Mouse (Mus musculus): ENCODE measurements around the gene Zar1. TPM values are rescaled to one million over a fixed set of nuclear protein-coding genes. Genes with fewer than 3 reads are reported as not detected.
"Not testable (repeated sequence)": the region's sequence is repeated elsewhere in the genome, so short reads cannot be mapped to it uniquely, and the experiment has no call there.

Zar1 gene
- polyA plus RNA-seq, 1 experiment from 2014 or later, result 3.5 TPM

DNA sequence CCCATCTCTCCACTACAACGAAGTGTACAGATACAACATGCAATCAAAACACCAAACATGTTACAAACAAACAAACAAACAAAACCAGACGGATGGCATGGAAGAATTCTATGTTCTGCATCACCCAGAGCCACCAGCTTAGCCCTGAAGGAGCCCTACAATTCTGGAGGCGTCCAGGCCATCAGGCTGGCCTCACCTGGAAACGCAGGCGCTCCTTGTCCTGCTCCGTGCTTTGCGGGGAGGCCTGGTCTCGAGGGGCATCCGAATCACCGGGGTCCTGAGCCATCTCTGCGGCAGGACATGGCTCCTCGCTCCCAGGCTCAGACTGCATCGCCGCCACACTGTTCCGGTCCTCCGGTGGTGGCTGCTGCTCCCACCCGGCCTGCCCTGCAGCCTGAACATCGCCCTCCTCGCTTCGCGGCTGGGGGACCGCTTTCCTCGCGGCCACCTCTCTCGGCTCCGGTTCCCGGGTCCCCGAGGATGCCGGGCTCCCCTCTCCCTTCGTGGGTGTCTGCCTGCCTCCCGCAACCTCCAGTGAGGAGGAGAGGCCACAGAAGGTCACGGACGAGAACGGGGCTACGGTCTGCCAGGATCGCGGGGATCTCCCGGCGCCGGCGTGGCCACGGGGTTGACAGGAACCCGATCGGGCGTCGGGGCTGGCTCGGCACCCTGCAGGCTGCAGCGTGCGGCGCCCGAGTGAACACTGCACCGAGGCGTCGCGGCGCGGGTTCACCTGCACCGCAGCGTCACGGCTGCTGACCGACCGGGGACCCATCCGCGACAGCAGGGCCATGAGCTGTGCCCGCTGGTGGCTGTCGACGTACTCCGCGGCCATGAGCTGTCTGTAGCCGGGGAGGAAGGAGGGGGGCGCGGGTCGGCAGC lies 725 bp downstream of the Zar1 start:
- peak; percentile 43 for DNase-seq
- WGBS, result 4% methylated on average over 58 of the region's 73 CpGs
- Histone ChIP-seq H3K4me3 (replicated peaks; ENCODE audit: low read depth, low read length) (peak overlapping the region; percentile 39), H3K4me2 (ENCODE audit: low read length) (peak overlapping the region; percentile 66), H3K9ac (replicated peaks; ENCODE audit: low read length) (peak overlapping the region; percentile 54)
- H3K27ac ChIP-seq (replicated peaks; ENCODE audit: low read depth, low read length); H3K9me3 ChIP-seq (ENCODE audit: control insufficient read depth, low read length); H3K36me3 ChIP-seq (ENCODE audit: control insufficient read depth, insufficient read depth, low read length); H3K27me3 ChIP-seq (ENCODE audit: control insufficient read depth, insufficient read depth, low read length); H3K4me1 ChIP-seq (ENCODE audit: control insufficient read depth, insufficient read depth, low read length): not testable (repeated sequence)
- ATAC-seq (ENCODE audit: low FRiP score, low TSS enrichment), result peak; percentile 77

DNA sequence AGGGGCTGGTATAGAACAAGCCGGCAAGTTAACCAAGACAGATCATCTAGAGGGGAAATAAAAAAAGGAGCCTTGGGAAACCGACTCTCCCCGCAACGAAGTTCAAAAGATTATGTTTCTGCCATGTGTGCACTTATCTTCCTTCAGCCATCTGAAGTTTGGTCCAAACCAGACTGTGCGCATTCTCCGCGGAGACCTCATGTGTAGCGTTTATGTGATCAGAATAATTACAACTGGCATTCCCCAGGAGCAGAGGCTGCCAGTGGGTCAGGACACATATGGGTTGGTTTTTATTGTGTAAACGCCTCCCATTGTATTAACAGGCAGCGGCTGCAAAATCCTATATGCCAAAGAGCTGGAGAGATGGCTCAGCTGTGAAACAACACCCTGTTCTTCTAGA lies 1.5 kb downstream of the Zar1 start:
- not testable (repeated sequence) for H3K36me3 ChIP-seq (ENCODE audit: control insufficient read depth, insufficient read depth, low read length); H3K27me3 ChIP-seq (ENCODE audit: control insufficient read depth, insufficient read depth, low read length); ATAC-seq (ENCODE audit: low FRiP score, low TSS enrichment); H3K9me3 ChIP-seq (ENCODE audit: control insufficient read depth, low read length); H3K4me1 ChIP-seq (ENCODE audit: control insufficient read depth, insufficient read depth, low read length); H3K27ac ChIP-seq (replicated peaks; ENCODE audit: low read depth, low read length); H3K9ac ChIP-seq (replicated peaks; ENCODE audit: low read length); H3K4me3 ChIP-seq (replicated peaks; ENCODE audit: low read depth, low read length)
- DNase-seq, result peak; percentile 49
- 17% methylated on average over 10 of the region's 10 CpGs for WGBS
- peak overlapping the region; percentile 66 for H3K4me2 ChIP-seq (ENCODE audit: low read length)

DNA sequence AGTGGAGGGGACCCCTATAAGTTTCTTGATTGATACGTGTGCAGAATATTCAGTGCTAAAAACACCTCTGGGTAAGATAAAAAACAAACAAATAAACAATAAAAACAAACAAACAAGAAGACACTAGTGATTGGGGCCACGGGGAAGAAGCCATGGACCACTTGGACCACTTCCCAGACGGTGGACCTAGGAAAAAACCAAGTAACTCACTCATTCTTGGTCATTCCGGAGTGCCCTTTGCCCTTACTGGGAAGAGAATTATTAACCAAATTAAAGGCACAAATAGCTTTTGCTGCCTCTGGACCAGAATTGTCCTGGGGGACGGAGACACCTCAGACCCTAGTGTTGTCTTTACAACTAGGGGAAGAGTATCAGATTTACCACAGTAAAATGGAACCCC lies 15.4 kb downstream of the Zar1 start:
- Histone ChIP-seq H3K9ac (replicated peaks; ENCODE audit: low read length) (no peak overlapping the region), H3K4me3 (replicated peaks; ENCODE audit: low read depth, low read length) (no peak overlapping the region), H3K36me3 (ENCODE audit: control insufficient read depth, insufficient read depth, low read length) (no peaks in the 10 kb centered on the region), H3K27me3 (ENCODE audit: control insufficient read depth, insufficient read depth, low read length) (no peaks in the 10 kb centered on the region), H3K4me2 (ENCODE audit: low read length) (no peak overlapping the region), H3K9me3 (ENCODE audit: control insufficient read depth, low read length) (0 out of 2 replicates have a peak, but pooled peaks cover 10% of the 10 kb centered on the region), H3K4me1 (ENCODE audit: control insufficient read depth, insufficient read depth, low read length) (no peaks in the 10 kb centered on the region), H3K27ac (replicated peaks; ENCODE audit: low read depth, low read length) (no peak overlapping the region)
- DNase-seq (no peak), ATAC-seq (ENCODE audit: low FRiP score, low TSS enrichment) (no peak)
- 92% methylated on average over 5 of the region's 5 CpGs for WGBS

DNA sequence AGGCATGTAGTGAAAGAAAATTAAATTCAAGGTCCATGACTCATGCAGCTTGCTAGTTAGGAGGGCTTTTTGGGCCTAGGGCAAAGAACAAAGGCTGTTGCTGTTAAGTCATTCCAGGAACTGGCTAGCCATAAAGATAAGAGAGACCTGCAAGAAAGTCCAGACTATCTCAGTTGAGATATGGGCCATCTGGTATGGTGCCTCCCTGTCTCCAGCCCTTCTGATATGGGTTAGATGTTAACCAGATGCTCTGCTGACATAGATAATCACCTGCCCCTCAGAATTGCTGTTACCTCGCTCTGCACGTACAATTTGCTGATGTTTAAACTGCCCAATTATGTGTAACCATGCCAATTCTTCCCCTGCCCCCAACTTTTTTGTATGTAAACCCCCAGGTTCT lies 17.9 kb downstream of the Zar1 start:
- 99% methylated on average over 2 of the region's 2 CpGs for WGBS
- H3K27ac ChIP-seq (replicated peaks; ENCODE audit: low read depth, low read length), result not testable (repeated sequence)

DNA sequence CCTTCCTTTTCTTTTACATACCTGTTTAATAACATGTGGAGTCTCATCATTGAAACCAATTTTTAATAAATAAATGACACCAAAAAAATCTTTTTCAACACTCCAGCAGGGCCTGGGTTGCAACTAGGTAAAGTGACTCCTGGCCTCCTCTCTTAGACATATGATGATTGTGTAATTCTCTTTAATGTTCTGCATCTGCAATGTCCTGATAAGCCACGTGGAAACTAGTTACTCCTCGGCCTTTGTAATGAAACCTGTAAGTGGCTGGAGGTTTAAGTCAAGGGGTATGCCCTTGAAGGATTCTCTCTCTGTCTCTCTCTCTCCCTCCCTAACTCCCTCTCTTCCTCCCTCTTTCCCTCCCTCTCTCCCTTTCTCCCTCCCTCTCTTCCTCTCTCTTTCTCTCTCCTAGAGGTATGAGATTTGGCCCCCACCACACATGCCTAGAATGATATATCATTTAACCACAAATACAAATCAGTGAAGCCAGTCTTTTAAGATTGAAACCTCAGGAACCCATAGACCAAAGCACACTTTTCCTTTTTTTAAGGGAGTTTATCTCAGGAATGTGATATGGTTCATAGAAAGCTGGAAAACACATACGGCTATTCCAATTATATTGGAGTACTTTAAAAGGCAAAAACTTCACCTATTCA lies 20.0 kb downstream of the Zar1 start:
- no peaks in the 10 kb centered on the region for H3K9me3 ChIP-seq (ENCODE audit: control insufficient read depth, low read length)
- no peak overlapping the region for H3K4me2 ChIP-seq (ENCODE audit: low read length)
- no peaks in the 10 kb centered on the region for H3K27me3 ChIP-seq (ENCODE audit: control insufficient read depth, insufficient read depth, low read length)
- no peak overlapping the region for H3K4me3 ChIP-seq (replicated peaks; ENCODE audit: low read depth, low read length)
- ATAC-seq (ENCODE audit: low FRiP score, low TSS enrichment), result no peak
- no peak overlapping the region for H3K9ac ChIP-seq (replicated peaks; ENCODE audit: low read length)
- 0 out of 2 replicates have a peak, but pooled peaks cover 1% of the 10 kb centered on the region for H3K36me3 ChIP-seq (ENCODE audit: control insufficient read depth, insufficient read depth, low read length)
- peaks cover 13% of the 10 kb centered on the region for H3K4me1 ChIP-seq (ENCODE audit: control insufficient read depth, insufficient read depth, low read length)
- WGBS, result 82% methylated on average over 3 of the region's 3 CpGs
- H3K27ac ChIP-seq (replicated peaks; ENCODE audit: low read depth, low read length), result no peak overlapping the region
- no peak for DNase-seq

More for the DNA sequence above, 17.9 kb downstream of the Zar1 start:
- H3K9ac ChIP-seq (replicated peaks; ENCODE audit: low read length); DNase-seq; H3K4me1 ChIP-seq (ENCODE audit: control insufficient read depth, insufficient read depth, low read length); H3K4me2 ChIP-seq (ENCODE audit: low read length); H3K36me3 ChIP-seq (ENCODE audit: control insufficient read depth, insufficient read depth, low read length); H3K4me3 ChIP-seq (replicated peaks; ENCODE audit: low read depth, low read length); ATAC-seq (ENCODE audit: low FRiP score, low TSS enrichment); H3K27me3 ChIP-seq (ENCODE audit: control insufficient read depth, insufficient read depth, low read length); H3K9me3 ChIP-seq (ENCODE audit: control insufficient read depth, low read length): not testable (repeated sequence)

DNA sequence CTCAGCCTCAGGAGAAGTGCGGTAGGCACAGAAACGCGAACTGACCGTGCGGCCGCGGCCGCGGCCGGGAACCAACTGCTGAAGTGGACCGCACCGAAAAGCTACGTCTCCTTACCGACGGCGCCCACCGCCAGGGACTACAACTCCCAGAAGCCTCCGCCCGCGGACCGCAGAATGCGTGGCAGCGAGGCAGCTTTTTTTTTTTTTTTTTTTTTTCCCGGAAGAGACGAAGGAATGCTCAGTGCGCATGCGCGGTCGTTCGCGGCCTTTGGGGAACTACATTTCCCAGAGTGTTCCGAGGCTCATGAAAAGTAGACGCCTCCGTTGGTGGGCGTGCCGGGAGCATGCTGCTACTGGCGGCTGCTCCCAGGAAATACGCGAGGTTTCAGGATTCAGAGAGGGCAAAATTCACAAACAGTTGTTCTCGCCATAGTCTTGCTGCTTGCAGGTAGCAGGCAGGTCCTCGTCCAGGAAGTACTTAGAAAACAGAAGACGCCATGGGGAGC lies 21.5 kb downstream of the Zar1 start, which contains the start of gene Nfxl1:
Gene Nfxl1 (minus strand): TSS at position 141 of the 506 bp plus-strand sequence.
- DNase-seq (peak; percentile 100), ATAC-seq (ENCODE audit: low FRiP score, low TSS enrichment) (peak; percentile 94)
- peaks cover 13% of the 10 kb centered on the region for H3K4me1 ChIP-seq (ENCODE audit: control insufficient read depth, insufficient read depth, low read length)
- H3K4me3 ChIP-seq (replicated peaks; ENCODE audit: low read depth, low read length), result peak within 1 kb of the TSS; percentile 86
- H3K36me3 ChIP-seq (ENCODE audit: control insufficient read depth, insufficient read depth, low read length), result peaks cover 10% of the 10 kb centered on the region
- H3K9me3 ChIP-seq (ENCODE audit: control insufficient read depth, low read length), result no peaks in the 10 kb centered on the region
- H3K4me2 ChIP-seq (ENCODE audit: low read length), result peak within 1 kb of the TSS; percentile 81
- no peaks in the 10 kb centered on the region for H3K27me3 ChIP-seq (ENCODE audit: control insufficient read depth, insufficient read depth, low read length)
- H3K9ac ChIP-seq (replicated peaks; ENCODE audit: low read length), result peak within 1 kb of the TSS; percentile 94
- under 1% methylated on average over 42 of the region's 42 CpGs for WGBS
- peak within 1 kb of the TSS; percentile 75 for H3K27ac ChIP-seq (replicated peaks; ENCODE audit: low read depth, low read length)

DNA sequence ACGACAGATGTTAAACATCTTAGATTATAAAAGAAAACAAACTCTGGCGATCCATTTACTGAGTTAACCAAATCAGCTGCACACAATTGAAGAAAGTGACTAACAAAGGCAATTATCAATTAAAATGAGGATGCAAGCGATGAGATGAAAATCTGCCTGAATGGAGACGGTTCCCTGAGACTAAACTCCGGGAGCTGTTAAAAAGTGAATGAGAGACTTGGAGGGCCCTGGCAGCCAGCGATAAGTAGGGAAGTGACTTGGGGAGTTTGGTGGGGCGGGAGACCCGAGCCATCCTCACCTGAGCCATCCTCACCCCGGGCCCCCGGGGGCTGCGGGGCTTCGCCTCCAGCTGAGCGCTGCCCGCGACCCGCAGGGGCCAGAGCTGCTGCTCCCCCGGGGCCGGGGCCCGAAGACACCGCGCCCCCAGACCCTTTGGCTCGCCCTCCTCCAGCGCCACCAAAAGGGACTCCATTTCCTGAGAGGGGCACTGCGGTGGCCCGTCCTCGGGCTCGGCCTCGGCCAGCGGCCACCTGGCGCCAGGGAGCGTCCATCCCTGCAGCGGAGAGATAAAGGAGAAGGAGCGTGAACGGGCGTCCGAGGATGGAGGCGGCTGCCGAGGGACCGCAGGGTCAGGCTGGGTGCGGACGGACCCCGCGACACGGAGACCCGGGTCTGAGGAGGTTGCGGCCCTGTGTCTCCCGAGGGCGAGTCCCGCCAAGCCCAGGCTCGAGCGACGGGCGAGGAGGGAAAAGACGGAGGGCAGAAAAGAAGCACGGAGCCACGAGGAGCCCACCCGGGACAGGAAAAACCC lies 22.1 kb downstream of the Zar1 start:
- Histone ChIP-seq H3K4me1 (ENCODE audit: control insufficient read depth, insufficient read depth, low read length) (peaks cover 13% of the 10 kb centered on the region), H3K4me3 (replicated peaks; ENCODE audit: low read depth, low read length) (peak overlapping the region; percentile 86), H3K27me3 (ENCODE audit: control insufficient read depth, insufficient read depth, low read length) (no peaks in the 10 kb centered on the region), H3K27ac (replicated peaks; ENCODE audit: low read depth, low read length) (peak overlapping the region; percentile 75), H3K9me3 (ENCODE audit: control insufficient read depth, low read length) (no peaks in the 10 kb centered on the region), H3K9ac (replicated peaks; ENCODE audit: low read length) (peak overlapping the region; percentile 94), H3K36me3 (ENCODE audit: control insufficient read depth, insufficient read depth, low read length) (peaks cover 12% of the 10 kb centered on the region), H3K4me2 (ENCODE audit: low read length) (peak overlapping the region; percentile 81)
- ATAC-seq (ENCODE audit: low FRiP score, low TSS enrichment), result peak; percentile 87
- peak; percentile 46 for DNase-seq
- under 1% methylated on average over 52 of the region's 57 CpGs for WGBS

DNA sequence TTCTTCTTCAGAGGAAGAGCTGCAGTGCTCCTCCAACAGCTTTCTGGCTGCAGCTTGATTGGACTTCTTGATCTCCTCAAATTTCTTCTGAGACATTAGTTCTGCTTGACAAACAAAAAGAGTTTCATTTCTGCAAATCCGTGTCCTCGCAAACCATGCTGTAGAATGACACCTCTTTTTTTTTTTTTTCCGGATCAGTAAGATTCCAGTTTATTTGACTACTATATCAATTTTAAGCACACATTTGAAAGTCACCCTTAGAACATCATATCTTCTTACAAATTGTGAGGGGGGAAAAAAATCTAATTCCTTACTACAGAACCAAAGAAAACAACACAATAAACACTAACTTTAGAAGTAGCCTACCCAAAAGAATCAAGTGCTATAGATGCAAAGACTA lies 24.8 kb downstream of the Zar1 start:
- Histone ChIP-seq H3K27me3 (ENCODE audit: control insufficient read depth, insufficient read depth, low read length) (no peaks in the 10 kb centered on the region), H3K4me2 (ENCODE audit: low read length) (no peak overlapping the region), H3K9ac (replicated peaks; ENCODE audit: low read length) (no peak overlapping the region), H3K36me3 (ENCODE audit: control insufficient read depth, insufficient read depth, low read length) (peaks cover 20% of the 10 kb centered on the region), H3K9me3 (ENCODE audit: control insufficient read depth, low read length) (no peaks in the 10 kb centered on the region), H3K27ac (replicated peaks; ENCODE audit: low read depth, low read length) (no peak overlapping the region), H3K4me1 (ENCODE audit: control insufficient read depth, insufficient read depth, low read length) (peaks cover 13% of the 10 kb centered on the region), H3K4me3 (replicated peaks; ENCODE audit: low read depth, low read length) (no peak overlapping the region)
- ATAC-seq (ENCODE audit: low FRiP score, low TSS enrichment), result no peak
- 74% methylated on average over 3 of the region's 3 CpGs for WGBS
- DNase-seq, result no peak
